Mouse (Mus musculus) heart, postnatal 25 days (tissue): ENCODE measurements around the gene Ppp1r14b. TPM values are rescaled to one million over a fixed set of nuclear protein-coding genes. Genes with fewer than 3 reads are reported as not detected.

Experiments
- DNase-seq: peaks from one replicate; pipeline ENCODE4 v3.0.0; 2022; ENCODE audit warnings: low spot score
- intact Hi-C: fragments of 180-260 bp; cut with DNase I; formaldehyde crosslinking; loops from one replicate; pipeline ENCODE4 v1.15.1; 2025
- total RNA-seq, 2 experiments: library from RNA; stranded (reverse); gene quantifications; 2 replicates each; pipeline ENCODE4 v1.2.3; 2021

Ppp1r14b gene
- 100 to 1,000 TPM in 1 of 2 experiments, 10 to 100 TPM in 1; 83.5 to 112 TPM for total RNA-seq

DNA sequence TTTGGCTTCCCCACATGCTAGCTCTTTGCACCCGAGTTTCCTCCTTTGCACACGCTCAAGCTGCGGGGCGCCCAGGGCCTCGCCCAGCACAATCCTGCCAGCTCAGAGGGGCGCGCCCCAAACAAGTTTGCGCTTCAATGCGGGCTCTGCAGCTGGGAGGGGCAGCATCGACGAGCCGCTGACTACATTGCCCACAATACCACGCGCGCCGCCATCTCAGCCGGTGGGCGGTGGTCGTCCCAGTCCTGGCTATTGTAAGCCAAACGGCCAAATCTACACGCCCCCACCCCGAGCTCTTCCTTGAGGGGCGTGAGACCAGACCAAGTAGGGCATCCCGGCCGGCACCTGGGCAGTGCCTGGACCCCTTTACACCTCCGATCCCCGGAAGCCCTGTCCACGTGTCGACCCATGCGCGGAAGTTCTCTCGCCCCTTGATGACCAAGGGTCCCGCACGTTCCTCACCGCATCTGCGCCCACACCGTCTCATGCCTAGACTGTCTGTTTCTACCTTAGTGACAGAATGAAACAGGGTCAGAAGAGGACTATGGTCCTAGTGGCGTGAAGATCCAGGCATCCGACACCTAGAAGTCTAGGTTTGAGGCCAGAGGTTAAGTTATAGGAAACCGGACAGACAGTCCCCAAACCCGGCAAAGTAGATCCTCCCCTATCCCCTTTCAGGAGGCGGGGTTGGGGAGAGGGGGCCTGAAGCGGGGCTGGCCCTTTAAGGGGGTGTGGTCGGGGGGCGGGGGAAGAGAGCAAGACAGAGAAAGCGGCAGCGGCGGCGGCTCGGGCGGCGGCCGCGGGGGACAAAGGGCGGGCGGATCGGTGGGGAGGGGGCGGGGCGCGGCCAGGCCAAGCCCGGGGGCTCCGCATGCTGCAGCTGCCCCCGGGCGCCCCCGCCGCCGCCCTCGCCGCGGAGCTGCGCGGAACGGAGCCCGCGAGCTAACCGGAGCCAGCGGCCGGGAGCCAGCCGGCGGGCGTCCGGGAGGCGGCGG, at the start of gene Ppp1r14b:
Ppp1r14b (plus strand) TSS at position 758 of the 995 bp plus-strand sequence.
- intact Hi-C loops, result loop anchor here (5.0 kb wide), 1 partner anchor 48 kb away; no protein-coding TSS in a partner anchor
- DNase-seq, result peak; percentile 64

DNA sequence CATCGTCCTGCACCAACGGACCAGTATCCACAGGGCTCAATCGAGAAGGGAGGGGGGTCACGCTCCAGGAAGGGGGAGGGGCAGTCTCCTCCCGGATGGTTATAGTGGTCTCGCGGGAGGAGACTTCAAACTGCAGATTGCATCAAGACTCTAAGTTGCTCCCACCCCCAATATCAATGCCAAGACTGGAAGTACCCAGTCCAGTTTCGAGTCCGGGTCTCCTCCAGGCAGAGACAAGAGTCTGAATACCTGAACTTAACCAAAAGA, 49.5 kb upstream of the Ppp1r14b start, which contains the start of gene Catsperz:
Catsperz (minus strand) TSS at position 74 of the 267 bp plus-strand sequence.
- no peak for DNase-seq
- intact Hi-C loops, result loop anchor here (2.0 kb wide), 1 partner anchor 96 kb away; no protein-coding TSS in a partner anchor

DNA sequence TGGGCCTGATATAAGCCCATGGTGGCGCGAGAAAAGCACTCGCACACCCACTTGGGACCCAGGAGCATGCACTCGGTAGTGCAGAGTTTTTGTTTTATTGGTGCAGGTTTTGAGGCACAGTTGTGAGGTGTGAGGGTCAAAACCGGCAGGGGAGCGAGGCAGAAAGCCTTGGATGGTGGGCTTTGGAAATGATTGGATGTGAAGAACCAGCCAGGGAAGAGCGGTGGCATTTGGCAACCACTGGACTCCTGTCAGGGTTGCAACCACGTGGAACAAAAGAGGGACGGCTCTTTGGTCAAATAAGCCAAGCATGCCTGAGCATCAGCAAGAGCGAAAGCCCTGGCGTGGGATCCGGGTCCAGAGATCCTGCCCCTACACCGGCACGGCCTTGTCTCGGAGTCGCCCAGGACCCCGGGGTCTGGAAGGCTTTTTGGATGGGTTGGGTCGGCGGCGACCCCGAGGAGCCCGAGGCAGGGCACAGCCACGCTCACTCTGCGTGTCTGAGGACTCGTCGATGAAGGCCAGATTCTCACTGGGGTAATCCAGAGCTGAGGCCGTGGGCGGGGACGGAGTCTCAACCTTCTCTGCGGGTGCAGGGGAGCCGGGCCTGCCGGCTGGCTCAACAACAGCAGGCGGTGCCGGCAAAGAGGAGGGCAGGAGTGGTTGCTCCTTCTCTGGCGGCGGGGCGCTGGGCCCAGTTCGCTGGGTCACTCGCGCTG, 49.0 kb upstream of the Ppp1r14b start:
- intact Hi-C loops, result loop anchor here (2.0 kb wide), 1 partner anchor 95 kb away; no protein-coding TSS in a partner anchor
- no peak for DNase-seq

DNA sequence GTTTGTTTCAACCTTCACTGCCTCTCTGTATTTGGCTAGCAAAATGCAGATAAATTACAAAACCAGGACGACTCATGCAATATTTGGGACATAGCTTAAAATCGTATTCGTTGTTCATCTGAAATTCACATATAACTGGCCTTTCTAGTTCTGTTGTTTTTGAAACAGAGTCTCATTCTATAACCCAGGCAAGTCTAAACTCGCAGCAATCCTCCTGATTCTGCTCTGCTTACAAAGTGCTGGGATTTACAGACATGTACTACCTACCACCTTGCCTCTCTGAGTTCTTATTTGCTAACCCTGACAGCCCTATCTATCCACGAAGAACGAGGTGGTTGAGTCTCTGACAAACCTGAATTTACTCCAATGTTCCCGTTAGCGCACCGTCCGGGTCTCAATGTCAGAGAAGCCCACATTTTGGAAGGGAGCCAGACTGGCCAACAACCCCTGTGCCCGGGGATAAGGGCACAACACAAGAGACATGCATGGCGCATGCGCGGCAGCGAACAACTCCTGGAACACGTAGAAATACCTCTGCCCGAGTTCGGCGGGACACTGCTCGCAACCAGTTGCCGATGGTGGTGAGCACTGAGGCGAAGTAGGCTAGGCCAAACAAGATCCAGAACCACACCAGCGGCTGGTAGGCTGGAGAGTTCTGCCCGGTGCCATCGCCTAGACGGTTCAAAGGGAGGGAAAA, 48.1 kb upstream of the Ppp1r14b start:
- intact Hi-C loops, result no loop called here
- DNase-seq, result no peak

DNA sequence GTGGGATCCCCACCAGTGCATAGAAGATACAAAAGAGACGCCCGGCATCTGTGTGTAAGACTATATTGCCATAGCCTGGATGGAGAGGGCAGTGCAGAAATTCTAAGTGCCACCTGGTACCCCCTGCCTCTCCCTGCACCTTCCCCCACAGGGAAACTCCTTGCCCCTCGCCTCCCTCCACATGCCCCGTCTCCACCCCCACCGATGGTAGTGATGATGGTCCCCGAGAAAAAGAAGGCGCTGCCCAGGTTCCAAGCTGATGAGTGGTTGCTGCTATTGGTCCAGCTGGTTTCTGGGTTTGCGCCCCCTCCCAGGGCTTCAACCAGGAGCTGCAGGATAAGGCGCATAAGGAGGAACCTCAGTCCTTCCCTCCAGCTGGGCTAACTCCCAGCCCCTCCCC, 46.7 kb upstream of the Ppp1r14b start:
- DNase-seq, result no peak
- intact Hi-C loops, result no loop called here

DNA sequence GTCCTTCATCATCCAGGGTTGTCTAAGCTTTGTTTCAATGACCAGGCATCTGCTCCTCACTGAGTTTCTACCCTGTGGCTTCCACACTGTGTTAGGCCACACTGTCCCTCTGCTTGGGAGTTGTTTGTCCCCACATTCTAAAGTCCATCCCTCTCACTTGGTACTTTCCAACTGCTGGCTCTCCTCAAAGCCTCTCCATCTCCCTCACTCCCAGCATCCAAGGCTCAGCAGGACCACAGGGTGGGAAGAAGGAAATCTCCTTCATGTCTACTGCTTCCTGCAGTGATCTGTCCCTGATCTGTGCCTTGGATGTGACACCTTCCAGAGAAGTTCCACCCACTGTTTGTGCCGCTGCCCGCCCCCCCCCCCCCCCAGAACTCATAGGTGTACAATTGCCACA, 43.8 kb upstream of the Ppp1r14b start:
- intact Hi-C loops, result no loop called here
- DNase-seq, result no peak

DNA sequence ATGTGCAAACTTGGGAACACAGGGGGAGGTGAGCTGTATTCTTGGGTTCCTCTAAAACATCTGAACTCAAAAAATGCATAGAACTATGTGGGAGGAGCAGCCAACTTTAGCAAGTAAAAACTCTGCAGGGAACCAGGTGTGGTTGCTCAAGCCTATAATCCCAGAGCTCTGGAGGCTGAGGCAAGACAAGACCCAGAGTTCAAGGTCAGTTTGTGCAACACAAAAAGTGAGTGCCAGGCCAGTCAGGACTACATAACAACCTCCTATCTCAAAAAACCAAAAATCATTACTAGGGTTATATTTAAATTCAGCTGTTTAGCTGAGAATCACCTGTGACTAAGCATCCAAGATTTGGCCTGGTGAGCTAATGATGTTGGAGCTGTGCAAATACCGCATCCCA, 42.8 kb upstream of the Ppp1r14b start:
- intact Hi-C loops, result no loop called here

DNA sequence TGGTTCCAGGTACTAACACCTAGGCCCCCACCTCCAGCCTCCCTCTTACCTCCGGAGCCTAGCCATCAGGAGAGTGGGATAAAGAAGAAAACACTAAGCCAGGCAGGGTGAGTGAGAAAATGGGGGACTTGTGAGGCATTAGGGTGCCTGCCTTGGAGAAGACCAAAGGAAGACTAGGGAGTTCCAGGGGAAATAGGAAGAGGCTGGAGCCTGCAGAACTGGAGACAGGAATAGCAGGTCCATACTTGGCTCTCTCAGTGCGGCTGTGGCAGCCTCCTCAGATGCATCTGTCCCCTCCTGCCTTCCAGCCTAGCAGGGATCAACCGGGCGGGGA, 41.7 kb upstream of the Ppp1r14b start:
- intact Hi-C loops, result no loop called here
- DNase-seq, result no peak

More for the DNA sequence above, 42.8 kb upstream of the Ppp1r14b start:
- DNase-seq, result no peak

DNA sequence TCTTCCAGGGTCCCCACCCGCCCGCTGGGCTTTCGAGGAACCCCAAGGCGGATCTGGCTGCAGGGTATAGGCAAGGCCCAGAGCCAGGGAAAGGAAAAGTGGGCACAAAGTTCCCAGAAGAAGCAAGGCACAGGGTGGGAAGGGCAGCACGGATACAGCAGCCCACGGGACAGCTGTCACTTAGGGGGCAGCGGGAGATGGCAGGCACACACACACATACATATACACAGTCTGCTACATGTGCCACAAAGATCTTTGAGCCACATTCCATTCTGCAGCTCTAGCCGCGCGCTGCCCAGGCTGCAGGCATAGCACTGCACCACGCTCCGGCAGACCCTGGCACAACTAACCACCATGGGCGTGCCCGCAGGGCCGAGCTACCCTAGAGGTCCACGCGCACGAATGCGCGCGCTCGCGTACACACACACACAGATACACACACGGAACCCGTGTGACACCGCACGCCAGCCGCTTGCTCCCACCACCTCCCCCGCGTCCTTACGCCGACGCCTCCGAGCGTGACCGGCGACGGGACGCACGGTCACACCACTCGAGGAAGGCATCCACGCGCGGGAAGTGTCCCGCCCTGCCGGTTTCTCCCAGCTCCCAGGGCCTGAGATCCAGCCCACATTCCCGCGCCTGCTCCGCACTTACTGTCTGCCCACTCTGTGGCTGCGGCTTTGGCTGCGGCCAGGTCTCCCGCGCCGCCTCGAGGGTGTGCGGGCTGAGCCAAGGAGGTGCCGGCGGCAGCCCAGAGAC, 41.2 kb upstream of the Ppp1r14b start:
- DNase-seq, result no peak
- intact Hi-C loops, result no loop called here

DNA sequence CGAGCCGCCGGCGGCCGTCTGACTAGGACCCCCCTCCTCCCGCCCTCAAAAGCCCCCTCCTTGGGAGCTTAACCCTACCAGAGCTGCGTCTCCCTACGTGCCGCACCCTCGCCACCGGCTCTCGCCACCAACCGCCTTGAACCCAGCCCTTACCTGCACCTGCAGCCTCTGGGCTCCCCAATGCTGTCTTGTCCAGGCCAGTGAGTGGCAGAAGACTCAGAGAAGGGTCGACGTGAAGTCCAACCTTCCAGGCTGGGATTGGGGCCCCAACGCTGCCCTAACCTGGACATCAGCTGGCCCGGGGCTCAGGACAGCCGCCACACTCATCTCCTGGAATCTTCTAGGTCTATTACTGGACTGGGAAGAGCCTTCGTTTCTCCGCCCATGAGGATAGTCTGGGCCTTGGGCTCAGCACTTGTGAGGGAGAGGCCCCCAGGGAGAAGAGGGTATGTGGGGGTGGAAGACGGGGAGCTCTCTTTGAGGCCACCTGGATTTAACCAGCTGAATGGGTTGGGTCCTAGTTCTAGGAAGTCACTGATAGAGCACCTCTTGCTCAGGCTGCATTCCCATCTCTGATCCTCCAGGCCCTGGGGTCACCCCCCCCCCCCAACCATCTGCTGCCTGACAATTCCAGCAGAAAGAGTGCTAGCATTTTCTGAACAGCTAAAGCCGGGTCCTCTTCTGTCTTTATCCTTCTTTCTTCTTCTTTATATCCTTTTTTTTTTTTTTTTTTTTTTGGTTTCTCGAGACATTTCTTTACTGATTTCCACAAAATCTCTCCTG, 40.4 kb upstream of the Ppp1r14b start, which contains the start of gene Kcnk4:
Kcnk4 (minus strand) TSS at position 321 of the 783 bp plus-strand sequence.
- intact Hi-C loops, result no loop called here
- no peak for DNase-seq

DNA sequence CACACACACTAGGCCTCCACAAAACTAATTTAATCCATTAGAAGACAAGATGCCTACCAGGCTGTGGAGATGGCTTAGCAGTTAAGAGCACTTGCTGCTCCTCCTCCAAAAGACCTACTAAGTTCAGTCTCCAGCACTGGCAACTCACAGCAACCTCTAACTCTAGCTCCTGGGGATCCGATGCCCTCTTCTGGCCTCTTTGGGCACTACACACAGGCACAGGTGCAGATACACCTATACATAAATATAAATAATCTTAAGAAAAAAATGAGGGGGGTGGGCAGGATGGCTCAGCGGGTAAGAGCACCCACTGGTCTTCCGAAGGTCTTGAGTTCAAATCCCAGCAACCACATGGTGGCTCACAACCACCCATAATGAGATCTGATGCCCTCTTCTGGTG, 38.5 kb upstream of the Ppp1r14b start:
- no peak for DNase-seq
- intact Hi-C loops, result no loop called here

DNA sequence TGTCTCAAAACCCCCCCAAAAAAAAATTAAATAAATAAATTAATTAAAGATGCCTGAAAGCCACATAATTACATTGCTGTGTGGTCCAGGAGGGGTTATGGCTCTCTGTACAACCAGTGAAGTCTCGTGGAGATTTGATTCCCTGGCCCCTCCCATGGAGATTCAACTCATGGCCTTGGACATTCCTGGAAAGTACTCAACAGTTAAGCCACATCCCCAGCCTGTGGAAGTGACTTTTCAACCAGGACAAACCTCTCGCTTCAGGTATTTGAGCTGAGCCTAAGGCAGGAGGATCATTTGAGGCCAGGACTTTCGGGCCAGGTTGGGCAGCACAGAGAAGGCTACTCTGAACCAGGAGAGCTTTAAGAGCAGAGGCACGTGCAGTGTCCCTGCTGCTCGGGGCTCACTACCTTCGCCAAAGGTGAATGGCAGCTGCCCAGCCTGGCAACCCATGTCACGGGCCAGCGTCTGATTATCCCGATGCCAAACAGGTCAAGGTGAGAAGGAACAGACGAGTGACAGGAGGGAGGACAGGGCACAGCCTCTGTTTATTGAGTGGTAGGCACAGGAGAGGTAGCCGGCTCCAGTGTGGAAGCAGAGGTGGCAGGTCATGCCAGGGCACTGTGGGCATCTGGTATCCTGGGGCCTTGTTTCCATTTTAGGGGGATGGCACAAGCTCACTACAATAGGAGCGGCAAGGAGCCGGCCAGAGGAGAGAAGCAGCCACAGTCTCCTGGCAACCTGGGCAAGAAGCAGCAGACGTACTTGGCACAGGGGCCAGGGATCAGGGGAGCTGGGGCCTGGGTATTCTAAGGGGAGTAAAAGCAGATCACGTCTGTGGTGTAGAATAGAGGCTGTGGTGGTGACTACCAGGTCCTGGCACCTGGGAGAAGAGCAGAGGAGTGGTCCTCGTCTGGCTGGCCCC, 37.0 kb upstream of the Ppp1r14b start:
- intact Hi-C loops, result no loop called here
- no peak for DNase-seq

DNA sequence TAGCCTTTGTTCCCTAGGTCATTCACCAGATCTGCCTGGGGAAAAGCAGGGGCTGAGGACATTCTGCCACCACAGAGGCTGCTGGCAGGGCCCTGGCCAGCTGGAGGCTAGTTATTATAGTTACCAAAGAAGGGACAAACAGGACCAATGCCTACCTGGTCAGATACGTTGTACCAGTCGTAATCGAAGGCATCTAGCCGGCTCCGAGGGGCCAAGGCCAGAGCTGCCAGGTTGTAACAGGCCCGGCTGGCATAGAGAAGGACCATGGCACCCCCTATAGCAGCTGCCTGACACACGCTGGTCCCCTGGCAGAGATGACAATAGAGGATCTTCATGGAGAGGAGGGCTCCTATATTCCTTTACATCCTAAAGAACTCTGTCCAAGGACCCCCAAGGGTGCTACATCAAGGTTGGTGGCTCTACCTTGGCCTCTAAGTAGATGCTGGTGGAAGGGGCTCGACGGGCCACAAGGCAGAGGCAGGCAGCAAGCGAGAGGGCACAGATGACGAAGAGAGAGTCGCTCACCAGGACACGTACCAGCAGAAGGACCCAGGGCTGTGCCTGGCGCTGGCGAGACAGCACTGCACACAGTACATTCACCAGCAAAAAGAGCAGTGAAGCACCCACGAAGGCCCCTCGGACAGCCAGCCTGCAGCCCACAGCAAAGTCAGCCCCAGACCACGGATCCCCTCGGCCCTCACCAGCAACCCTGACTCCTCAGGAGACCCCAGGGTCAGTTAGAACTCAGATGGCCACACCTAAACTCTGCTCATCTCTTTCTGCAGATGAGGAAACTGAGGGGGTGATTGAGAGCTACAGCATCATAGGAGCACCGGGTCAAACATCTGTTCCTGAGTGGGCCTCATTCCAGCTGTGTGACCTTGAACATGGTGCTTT, 35.4 kb upstream of the Ppp1r14b start:
- intact Hi-C loops, result no loop called here
- DNase-seq, result no peak

DNA sequence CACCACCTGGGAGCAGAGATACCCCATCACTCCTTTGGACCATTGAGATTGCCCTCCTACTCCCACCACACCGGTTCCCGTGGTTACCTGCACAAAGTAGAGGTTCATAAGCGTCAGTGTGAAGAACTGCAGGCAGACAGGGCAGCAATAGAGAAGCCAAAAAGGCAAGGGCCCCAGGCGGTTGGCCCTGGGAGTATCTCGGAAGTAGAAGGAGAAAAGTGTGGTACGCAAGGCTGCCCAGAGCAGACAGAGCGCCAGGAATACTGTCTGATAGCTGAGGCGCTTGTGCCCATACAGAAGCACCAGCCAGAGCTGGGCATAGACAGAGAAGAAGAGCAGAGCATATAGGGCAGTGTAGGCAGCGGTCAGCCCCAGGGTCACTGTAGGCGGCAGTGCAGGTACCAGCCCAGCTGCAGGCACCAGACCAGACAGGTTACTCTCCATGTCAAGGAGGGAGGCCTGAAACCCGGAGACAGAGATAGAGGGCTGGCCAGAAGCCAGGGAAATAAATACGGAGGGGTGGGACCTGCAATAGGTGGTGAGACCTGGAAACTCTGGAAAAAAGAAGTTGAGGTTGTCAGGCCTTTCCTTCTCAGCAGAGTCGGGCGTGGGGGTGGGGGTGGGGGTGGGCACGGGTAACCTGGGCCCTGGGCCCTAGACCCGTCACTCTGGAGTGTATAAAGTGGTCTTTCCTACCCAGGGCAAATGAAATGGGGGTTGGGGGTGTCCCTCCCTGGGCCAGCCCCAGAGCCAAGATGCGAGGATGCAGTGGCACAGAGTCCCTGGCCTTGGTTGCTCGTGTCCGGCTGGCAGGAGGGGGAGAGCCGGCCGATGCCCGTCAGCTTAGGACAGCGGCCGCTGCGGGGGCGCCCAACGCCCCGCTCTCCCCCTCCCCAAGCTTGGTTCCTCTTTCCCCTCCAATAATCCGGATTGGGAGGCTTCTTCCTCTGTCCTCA, 34.1 kb upstream of the Ppp1r14b start:
- intact Hi-C loops, result loop anchor here (1.0 kb wide), 1 partner anchor 11 kb away; no protein-coding TSS in a partner anchor
- no peak for DNase-seq

DNA sequence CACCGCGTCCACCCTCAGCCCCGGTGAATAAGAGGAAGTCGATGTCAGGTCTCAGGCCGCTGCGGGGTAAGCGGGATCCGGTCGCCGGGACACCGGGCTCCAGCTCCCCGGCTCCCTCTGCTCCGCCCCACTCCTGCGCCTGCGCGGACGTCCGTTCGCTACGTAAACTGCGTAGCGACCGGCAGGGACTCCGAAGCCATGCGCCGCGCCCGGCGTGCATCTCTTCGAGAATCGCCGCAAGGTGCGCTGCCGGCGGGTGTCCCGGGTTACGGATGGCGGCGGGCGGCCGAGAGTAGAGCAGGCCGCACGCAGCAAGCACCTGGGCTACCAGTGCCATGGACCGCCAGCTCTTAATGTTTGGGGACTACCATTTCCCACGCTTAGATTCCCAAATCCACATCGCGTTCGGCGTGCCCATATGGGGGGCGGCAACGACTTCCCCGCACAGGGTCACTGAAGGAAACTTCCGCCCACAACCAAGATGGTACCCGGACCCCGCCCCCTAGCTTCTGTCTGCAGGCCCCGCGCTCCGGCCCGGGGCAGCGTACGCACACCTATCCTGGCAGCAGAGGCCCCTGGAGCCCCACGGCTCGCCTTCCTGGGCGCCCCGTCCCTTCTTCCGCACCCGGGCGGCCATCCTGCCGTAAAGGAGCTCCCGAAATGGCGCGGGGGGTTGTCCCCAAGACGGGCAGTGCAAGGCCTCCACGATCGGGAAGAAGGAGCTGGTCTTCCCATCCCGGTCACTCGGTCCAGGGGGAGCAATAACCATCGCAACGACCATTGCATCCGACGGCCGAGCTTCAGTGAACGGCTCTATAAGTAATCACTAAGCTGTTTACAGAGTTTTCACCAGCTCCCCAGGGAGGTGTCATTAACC, 33.2 kb upstream of the Ppp1r14b start, which contains the start of gene Bad:
Bad (plus strand) TSS at position 490 of the 877 bp plus-strand sequence.
- peak; percentile 85 for DNase-seq
- intact Hi-C loops, result loop anchor here (1.0 kb wide), 1 partner anchor 10 kb away; no protein-coding TSS in a partner anchor
